Mouse (Mus musculus): ENCODE measurements around the gene Kmt2b.

- TF ChIP-seq POLR2A (IDR thresholded peaks at IDR 0.05; ENCODE audit: borderline replicate concordance, control insufficient read depth, low read depth, low read length), result no peak
- no peak for TF ChIP-seq CTCF (IDR thresholded peaks at IDR 0.05; ENCODE audit: control insufficient read depth, insufficient read depth, low read length)
Measured at GRCm38 (mm10) chr7:30593579-30594509, 5.3 kb upstream of the Kmt2b start.
